Mouse (Mus musculus) liver, embryonic 16.5 days (tissue): ENCODE results near the gene Mcm7. TPM values are rescaled to one million over a fixed set of nuclear protein-coding genes. Genes with fewer than 3 reads are reported as not detected.
A peak's percentile ranks its signal among the peaks of the same experiment; 100 is the strongest.

Experiments
- ATAC-seq: fragments of 200-750 bp; cut with Nextera tagmentation; 2 replicates; pipeline ENCODE4 v1.8.0; 2017; ENCODE audit warnings: low read depth, mild to moderate bottlenecking, moderate number of reproducible peaks, moderate library complexity
- H3K27ac ChIP-seq: fragments of 300-500 bp; sonication (generic); 2 replicates; pipeline ENCODE4 v1.5.1; 2014; ENCODE audit warnings: mild to moderate bottlenecking, low read length
- H3K27me3 ChIP-seq: fragments of 300-500 bp; sonication (generic); 2 replicates; pipeline ENCODE4 v1.6.1; 2014; ENCODE audit warnings: low read depth, low read length, mixed read lengths; ENCODE audit not compliant: control insufficient read depth, insufficient read depth
- H3K36me3 ChIP-seq: fragments of 300-500 bp; sonication (generic); 2 replicates; pipeline ENCODE4 v1.6.1; 2014; ENCODE audit warnings: mild to moderate bottlenecking; ENCODE audit not compliant: control insufficient read depth, insufficient read depth
- H3K4me1 ChIP-seq: fragments of 300-500 bp; sonication (generic); 2 replicates; pipeline ENCODE4 v1.6.1; 2014; ENCODE audit warnings: low read depth, low read length, mixed read lengths; ENCODE audit not compliant: control insufficient read depth
- H3K4me2 ChIP-seq: fragments of 300-500 bp; sonication (generic); 2 replicates; pipeline ENCODE4 v1.6.1; 2014; ENCODE audit warnings: low read depth, low read length, mixed read lengths
- H3K4me3 ChIP-seq: fragments of 300-500 bp; sonication (generic); 2 replicates; pipeline ENCODE4 v1.5.1; 2014; ENCODE audit warnings: low read depth, mild to moderate bottlenecking, low read length
- H3K9ac ChIP-seq: fragments of 300-500 bp; sonication (generic); 2 replicates; pipeline ENCODE4 v1.6.1; 2014; ENCODE audit warnings: low read depth, low read length
- H3K9me3 ChIP-seq: fragments of 300-500 bp; sonication (generic); replicated peaks from 2 replicates; pipeline ENCODE4 v1.6.1; 2016; ENCODE audit warnings: low read length; ENCODE audit not compliant: control insufficient read depth
- WGBS: fragments of 180-500 bp; shearing (Covaris S2); extraction: QIAGEN DNeasy Blood & Tissue Kit; methylation state at CpG from one replicate; pipeline ENCODE4 v1.1.7; 2014; ENCODE audit not compliant: insufficient replicate concordance; 5-methylcytosine and 5-hydroxymethylcytosine counted together
- microRNA counts: library from miRNA; unstranded; fragments of <30 nt; microRNA quantifications from one replicate; lab custom pipeline; 2016
- microRNA-seq: library from miRNA; unstranded; fragments of <30 nt; microRNA quantifications from one replicate; pipeline ENCODE4, GENCODE M21; 2016
- polyA plus RNA-seq: library from polyadenylated mRNA; unstranded; fragments of >200 nt; fragmentation: Nextera tagmentation; extraction: Ambion mirVana; gene quantifications from 2 replicates; pipeline ENCODE4 v1.2.1, GENCODE M21; 2015

Gene Mcm7
- polyA plus RNA-seq, 1 experiment from 2014 or later = 152 TPM

DNA sequence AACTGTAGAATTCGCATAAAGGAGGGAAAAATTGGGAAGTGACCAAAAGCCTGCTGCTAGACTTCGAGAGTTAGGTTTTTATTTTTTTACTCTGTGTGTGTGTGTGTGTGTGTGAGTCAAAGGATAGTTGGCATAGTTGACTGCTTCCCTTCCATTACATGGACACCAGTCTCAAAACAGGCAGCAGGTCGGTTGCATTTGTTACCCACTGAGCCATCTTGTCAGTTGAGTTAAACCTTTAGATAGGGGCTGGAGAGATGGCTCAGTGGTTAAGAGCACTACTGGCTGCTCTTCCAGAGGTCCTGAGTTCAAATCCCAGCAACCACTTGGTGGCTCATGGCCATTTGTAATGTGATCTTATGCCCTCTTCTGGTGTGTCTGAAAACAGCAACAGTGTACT is 54.2 kb downstream of the Mcm7 start:
- Histone ChIP-seq H3K4me2 (peak overlapping the region; percentile 76), H3K4me1 (peaks cover 19% of the 10 kb centered on the region), H3K36me3 (no peaks in the 10 kb centered on the region), H3K4me3 (peak overlapping the region; percentile 77), H3K9ac (peak overlapping the region; percentile 75; the same call in 1 of the 2 replicates), H3K9me3 (no peaks in the 10 kb centered on the region), H3K27me3 (no peaks in the 10 kb centered on the region), H3K27ac (no peak overlapping the region)
- WGBS = 66% methylated on average over 3 of the region's 3 CpGs
- no peak for ATAC-seq

DNA sequence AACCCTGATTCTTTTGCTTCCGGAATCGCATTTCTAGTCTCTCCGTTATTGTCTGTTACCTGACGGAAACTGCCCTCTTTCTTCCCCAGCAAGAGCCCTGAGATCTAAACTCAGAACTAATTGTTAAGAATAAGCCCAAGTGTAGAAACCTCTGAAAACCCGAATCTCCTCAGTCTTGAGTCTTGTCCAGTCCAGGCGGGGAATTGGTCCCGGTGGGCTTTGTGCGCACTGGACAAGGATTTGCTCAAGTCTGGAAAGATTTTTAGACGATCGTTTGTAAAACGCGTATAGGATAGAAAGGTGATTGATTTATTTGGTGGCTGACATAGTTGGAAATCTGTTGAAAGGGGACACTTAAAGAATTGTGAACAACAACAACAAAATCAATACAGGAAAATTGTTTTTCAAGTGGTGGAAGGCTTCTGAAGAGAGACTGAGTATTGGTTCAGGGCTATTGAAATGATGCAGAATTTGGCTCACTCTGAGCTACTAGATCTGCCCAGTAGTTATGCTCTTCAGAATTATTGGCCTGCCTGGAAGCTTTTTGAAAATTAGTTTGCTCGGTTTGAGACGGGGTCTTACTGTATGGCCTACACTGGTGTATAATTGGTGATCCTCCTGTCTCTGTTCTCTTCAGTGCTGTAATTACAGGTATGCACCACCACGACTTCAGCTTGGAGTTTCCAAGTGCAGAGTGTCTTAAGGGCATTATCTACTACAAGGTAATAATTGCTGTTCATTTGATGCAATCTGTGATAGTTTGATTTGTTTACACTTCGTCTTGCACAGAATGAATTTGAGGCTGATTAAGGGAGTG is 54.8 kb downstream of the Mcm7 start:
- 5% methylated on average over 16 of the region's 16 CpGs for WGBS
- H3K27me3 ChIP-seq = no peaks in the 10 kb centered on the region
- peak overlapping the region; percentile 76 for H3K4me2 ChIP-seq
- no peaks in the 10 kb centered on the region for H3K36me3 ChIP-seq
- peak overlapping the region; percentile 93 for H3K27ac ChIP-seq
- no peaks in the 10 kb centered on the region for H3K9me3 ChIP-seq
- H3K9ac ChIP-seq = peak overlapping the region; percentile 75
- peak; percentile 19 for ATAC-seq
- peak overlapping the region; percentile 77 for H3K4me3 ChIP-seq
- H3K4me1 ChIP-seq = peaks cover 19% of the 10 kb centered on the region

DNA sequence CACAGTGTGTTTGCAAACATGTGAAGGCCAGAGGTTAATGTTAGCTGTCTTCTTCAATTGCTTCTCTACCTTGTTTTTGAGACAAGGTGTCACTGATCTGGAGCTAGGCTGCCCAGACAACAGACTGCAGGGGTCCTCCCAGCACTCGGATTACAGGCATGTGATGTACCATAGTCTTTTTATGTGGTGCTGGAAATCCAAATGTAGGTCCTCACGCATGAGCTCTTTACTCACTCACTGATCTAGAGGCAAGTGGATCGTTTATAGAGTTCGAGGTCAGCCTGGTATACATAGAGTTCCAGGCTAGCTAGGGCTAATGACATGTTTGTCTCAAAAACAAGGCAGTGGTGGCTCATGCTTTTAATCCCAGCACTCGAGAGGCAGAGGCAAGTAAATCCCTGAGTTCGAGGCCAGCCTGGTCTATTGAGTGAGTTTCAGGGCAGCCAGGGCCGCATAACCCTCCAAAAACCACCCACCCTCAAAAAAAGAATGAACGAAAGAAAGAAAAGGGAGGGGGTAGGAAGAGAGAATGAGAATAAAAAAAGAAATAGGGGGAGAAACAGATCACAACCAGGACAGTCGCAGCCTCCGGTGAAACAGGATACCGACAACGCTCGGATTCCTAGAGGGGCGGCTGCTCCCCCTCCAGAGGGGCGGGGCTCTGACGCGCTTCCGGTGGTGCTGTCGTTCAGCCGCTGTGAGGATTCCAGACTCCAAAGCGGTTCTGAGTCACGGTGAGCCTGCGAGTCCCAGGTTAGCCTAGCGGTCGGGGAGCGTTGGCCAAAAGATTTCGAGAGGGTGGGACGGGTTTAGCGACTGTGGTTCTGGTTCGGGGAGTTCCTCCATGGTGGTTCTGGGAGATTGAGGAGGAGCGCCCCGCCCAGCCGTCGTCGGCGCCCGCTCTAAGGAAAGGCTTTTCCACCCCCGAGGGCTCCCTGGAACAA is 55.7 kb downstream of the Mcm7 start, which contains the start of gene Zscan21:
Gene Zscan21 (plus strand): TSS at position 649 of the 944 bp plus-strand sequence.
- no peaks in the 10 kb centered on the region for H3K9me3 ChIP-seq
- H3K27me3 ChIP-seq = no peaks in the 10 kb centered on the region
- peak within 1 kb of the TSS; percentile 76 for H3K4me2 ChIP-seq
- H3K9ac ChIP-seq = peak within 1 kb of the TSS; percentile 75
- H3K27ac ChIP-seq = peak within 1 kb of the TSS; percentile 93
- ATAC-seq = peak; percentile 98
- no peaks in the 10 kb centered on the region for H3K36me3 ChIP-seq
- H3K4me1 ChIP-seq = peaks cover 19% of the 10 kb centered on the region
- 7% methylated on average over 38 of the region's 38 CpGs for WGBS
- peak within 1 kb of the TSS; percentile 77 for H3K4me3 ChIP-seq

MicroRNAs within 50 kb of the gene (microRNA counts, 519-probe panel; counts per million panel counts)
- 3,280 counts per million, percentile 89 among the panel's probes with 10 or more counts for microRNA mmu-miR-106b (lab: Ali Mortazavi, UCI)
- 4,144 counts per million, percentile 97 among the panel's probes with 10 or more counts for microRNA mmu-miR-25 (lab: Ali Mortazavi, UCI)
- 3,361 counts per million, percentile 89 among the panel's probes with 10 or more counts for microRNA mmu-miR-93 (lab: Ali Mortazavi, UCI)

Small RNAs within 50 kb of the gene (microRNA-seq; reads per million reads assigned to microRNA genes)
- 10,550 reads per million, percentile 93 among the genes with 10 or more reads in this experiment for gene Mir106b
- gene Mir25 = 1,173 reads per million, percentile 78 among the genes with 10 or more reads in this experiment
- 16,767 reads per million, percentile 95 among the genes with 10 or more reads in this experiment for gene Mir93

Other genes with a start within 250 kb of the Mcm7 start
- gene Gjc3, start 209.3 kb downstream of the Mcm7 start, polyA plus RNA-seq = not detected in 2 replicates
- 39.1 and 54.9 TPM in 2 replicates for gene Azgp1, start 190.9 kb downstream of the Mcm7 start, polyA plus RNA-seq
- not detected in 2 replicates for gene Smok3a, start 151.2 kb downstream of the Mcm7 start, polyA plus RNA-seq
- gene Smok3b, start 151.0 kb downstream of the Mcm7 start, polyA plus RNA-seq = not detected in 2 replicates
- not detected in 2 replicates for gene Smok3c, start 119.2 kb downstream of the Mcm7 start, polyA plus RNA-seq
- 3.9 and 4.4 TPM in 2 replicates for gene Zkscan1, start 87.3 kb downstream of the Mcm7 start, polyA plus RNA-seq
- 14.6 and 15.1 TPM in 2 replicates for gene Zscan21, start 55.5 kb downstream of the Mcm7 start, polyA plus RNA-seq
- 5.0 and 5.1 TPM in 2 replicates for gene Zfp113, start 16.7 kb downstream of the Mcm7 start, polyA plus RNA-seq
- gene Cops6, start 11.4 kb downstream of the Mcm7 start, polyA plus RNA-seq = 153 and 154 TPM in 2 replicates
- gene Ap4m1, start 420 bp downstream of the Mcm7 start, polyA plus RNA-seq = 5.6 and 5.9 TPM in 2 replicates
- gene Taf6, start 15.0 kb upstream of the Mcm7 start, polyA plus RNA-seq = 32.6 and 32.9 TPM in 2 replicates
- 12.0 and 13.6 TPM in 2 replicates for gene Cnpy4, start 15.1 kb upstream of the Mcm7 start, polyA plus RNA-seq
- 2.2 TPM in 2 replicates for gene Mblac1, start 21.9 kb upstream of the Mcm7 start, polyA plus RNA-seq
- 0.09 and 0.18 TPM in 2 replicates for gene Nxpe5, start 53.5 kb upstream of the Mcm7 start, polyA plus RNA-seq
- 30.9 and 31.7 TPM in 2 replicates for gene Lamtor4, start 83.1 kb upstream of the Mcm7 start, polyA plus RNA-seq
- 2.1 and 3.1 TPM in 2 replicates for gene BC037034, start 91.6 kb upstream of the Mcm7 start, polyA plus RNA-seq
- 0.22 TPM in 1 of 2 replicates, not detected in the other for gene Gal3st4, start 100.4 kb upstream of the Mcm7 start, polyA plus RNA-seq
- not detected in 2 replicates for gene Gm43720, start 107.5 kb upstream of the Mcm7 start, polyA plus RNA-seq
- gene Gpc2, start 107.6 kb upstream of the Mcm7 start, polyA plus RNA-seq = 0.51 and 0.74 TPM in 2 replicates
- gene Stag3, start 107.8 kb upstream of the Mcm7 start, polyA plus RNA-seq = 1.2 and 1.5 TPM in 2 replicates
- gene Pvrig, start 169.5 kb upstream of the Mcm7 start, polyA plus RNA-seq = 0.53 and 0.87 TPM in 2 replicates